Mouse (Mus musculus) heart, adult 2 months (tissue): ENCODE data around the gene Gmds.

ENCODE experiments used
- CTCF ChIP-seq: fragments of 200-600 bp; IDR thresholded peaks from 2 replicates; pipeline ENCODE4 v1.8.1; 2022; ENCODE audit warnings: antibody characterized with exemption, mild to moderate bottlenecking, moderate library complexity
- EP300 ChIP-seq: fragments of 200-500 bp; IDR thresholded peaks from 2 replicates; pipeline ENCODE4 v1.6.1; 2011; ENCODE audit warnings: low read depth, low read length, control low read depth; ENCODE audit not compliant: insufficient read depth
- POLR2A ChIP-seq: fragments of 200-500 bp; IDR thresholded peaks from 2 replicates; pipeline ENCODE4 v1.6.1; 2011; ENCODE audit warnings: mild to moderate bottlenecking, low read depth, low read length, control low read depth; ENCODE audit not compliant: insufficient read depth

DNA sequence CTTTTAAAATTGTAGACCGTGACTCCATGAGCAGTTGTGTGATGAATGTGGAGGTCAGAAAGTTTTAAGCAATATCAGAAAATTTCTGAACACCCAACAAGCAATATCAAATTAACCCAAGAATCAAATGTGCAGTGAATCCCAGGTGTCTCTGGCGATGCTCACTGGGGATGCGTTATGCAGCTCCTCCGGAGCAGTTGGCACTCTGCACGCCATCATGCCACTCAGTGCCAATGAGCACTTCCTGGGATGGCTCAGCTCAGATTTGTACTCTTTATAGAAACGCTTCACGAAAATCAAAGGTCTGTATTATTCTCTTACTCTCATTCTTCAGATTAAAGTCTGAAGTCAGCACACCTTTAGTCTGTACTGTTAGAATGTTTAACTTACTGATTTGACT is 360.4 kb downstream of the Gmds start:
- TF ChIP-seq CTCF (no peak), POLR2A (no peak), EP300 (no peak)
